Mouse (Mus musculus): ENCODE measurements around the gene Klhl25. TPM values are rescaled to one million over a fixed set of nuclear protein-coding genes. Genes with fewer than 3 reads are reported as not detected.

Klhl25 gene
- polyA plus RNA-seq (2016; fragmentation: Nextera tagmentation; extraction: Ambion mirVana) = 23.5 and 26.5 TPM in 2 replicates

- peak within 1 kb of the TSS; percentile 88 for H3K4me3 ChIP-seq
- WGBS = under 1% methylated on average over 60 of the region's 60 CpGs
Observed at GRCm38 (mm10) chr7:75848115-75848775, at the start of gene Klhl25. Klhl25 (plus strand) TSS chr7:75848310.

GRCm38 (mm10) chr7:75800530-75800929 lies 47.6 kb upstream of the Klhl25 start:
- no peak for DNase-seq (ENCODE audit: low spot score)
- Histone ChIP-seq H3K27ac (no peak overlapping the region), H3K36me3 (no peaks in the 10 kb centered on the region), H3K4me1 (peaks cover 10% of the 10 kb centered on the region), H3K4me3 (no peak overlapping the region), H3K27me3 (ENCODE audit: low read depth, poor library complexity, severe bottlenecking) (no peaks in the 10 kb centered on the region), H3K9me3 (replicated peaks) (no peaks in the 10 kb centered on the region)
- 77% methylated on average over 4 of the region's 4 CpGs for WGBS

More at GRCm38 (mm10) chr7:75848115-75848775, at the start of gene Klhl25:
- Histone ChIP-seq H3K27me3 (ENCODE audit: low read depth, poor library complexity, severe bottlenecking) (no peaks in the 10 kb centered on the region), H3K4me1 (peaks cover 25% of the 10 kb centered on the region), H3K36me3 (peaks cover 23% of the 10 kb centered on the region), H3K9me3 (replicated peaks) (no peaks in the 10 kb centered on the region), H3K27ac (peak within 1 kb of the TSS; percentile 95)
- DNase-seq (ENCODE audit: low spot score) = peak; percentile 94

- no peaks in the 10 kb centered on the region for H3K36me3 ChIP-seq
- no peak for DNase-seq (ENCODE audit: low spot score)
- 97% methylated on average over 3 of the region's 3 CpGs for WGBS
- H3K27ac ChIP-seq = no peak overlapping the region
- no peak overlapping the region for H3K4me3 ChIP-seq
- H3K27me3 ChIP-seq (ENCODE audit: low read depth, poor library complexity, severe bottlenecking) = no peaks in the 10 kb centered on the region
- H3K4me1 ChIP-seq = peaks cover 8% of the 10 kb centered on the region
- no peaks in the 10 kb centered on the region for H3K9me3 ChIP-seq (replicated peaks)
Observed at GRCm38 (mm10) chr7:75801022-75801421, 47.1 kb upstream of the Klhl25 start.

- no peaks in the 10 kb centered on the region for H3K9me3 ChIP-seq (replicated peaks)
- H3K27ac ChIP-seq = no peak overlapping the region
- 92% methylated on average over 5 of the region's 5 CpGs for WGBS
- peaks cover 5% of the 10 kb centered on the region for H3K4me1 ChIP-seq
- H3K27me3 ChIP-seq (ENCODE audit: low read depth, poor library complexity, severe bottlenecking) = no peaks in the 10 kb centered on the region
- no peak overlapping the region for H3K4me3 ChIP-seq
- no peaks in the 10 kb centered on the region for H3K36me3 ChIP-seq
- no peak for DNase-seq (ENCODE audit: low spot score)
Observed at GRCm38 (mm10) chr7:75801621-75802358, 46.3 kb upstream of the Klhl25 start.

- Histone ChIP-seq H3K36me3 (no peaks in the 10 kb centered on the region), H3K4me1 (peaks cover 11% of the 10 kb centered on the region), H3K9me3 (replicated peaks) (no peaks in the 10 kb centered on the region), H3K27me3 (ENCODE audit: low read depth, poor library complexity, severe bottlenecking) (no peaks in the 10 kb centered on the region), H3K4me3 (no peak overlapping the region), H3K27ac (no peak overlapping the region)
- WGBS = 74% methylated on average over 3 of the region's 3 CpGs
- no peak for DNase-seq (ENCODE audit: low spot score)
Observed at GRCm38 (mm10) chr7:75802887-75803286, 45.2 kb upstream of the Klhl25 start.

GRCm38 (mm10) chr7:75806161-75806560 lies 41.9 kb upstream of the Klhl25 start:
- WGBS = 62% methylated on average over 4 of the region's 4 CpGs
- no peak overlapping the region for H3K4me3 ChIP-seq
- no peak overlapping the region for H3K27ac ChIP-seq
- H3K9me3 ChIP-seq (replicated peaks) = no peaks in the 10 kb centered on the region
- no peak for DNase-seq (ENCODE audit: low spot score)
- no peaks in the 10 kb centered on the region for H3K27me3 ChIP-seq (ENCODE audit: low read depth, poor library complexity, severe bottlenecking)
- no peaks in the 10 kb centered on the region for H3K36me3 ChIP-seq
- H3K4me1 ChIP-seq = peaks cover 13% of the 10 kb centered on the region

GRCm38 (mm10) chr7:75806711-75807110 lies 41.4 kb upstream of the Klhl25 start:
- H3K4me1 ChIP-seq = peaks cover 13% of the 10 kb centered on the region
- H3K4me3 ChIP-seq = no peak overlapping the region
- DNase-seq (ENCODE audit: low spot score) = no peak
- H3K36me3 ChIP-seq = no peaks in the 10 kb centered on the region
- no peak overlapping the region for H3K27ac ChIP-seq
- no peaks in the 10 kb centered on the region for H3K9me3 ChIP-seq (replicated peaks)
- 45% methylated on average over 4 of the region's 4 CpGs for WGBS
- H3K27me3 ChIP-seq (ENCODE audit: low read depth, poor library complexity, severe bottlenecking) = no peaks in the 10 kb centered on the region

- no peaks in the 10 kb centered on the region for H3K36me3 ChIP-seq
- H3K4me1 ChIP-seq = peaks cover 13% of the 10 kb centered on the region
- H3K27ac ChIP-seq = no peak overlapping the region
- no peaks in the 10 kb centered on the region for H3K27me3 ChIP-seq (ENCODE audit: low read depth, poor library complexity, severe bottlenecking)
- no peaks in the 10 kb centered on the region for H3K9me3 ChIP-seq (replicated peaks)
- peak; percentile 38 for DNase-seq (ENCODE audit: low spot score)
- 74% methylated on average over 17 of the region's 17 CpGs for WGBS
- no peak overlapping the region for H3K4me3 ChIP-seq
Observed at GRCm38 (mm10) chr7:75807460-75808304, 40.4 kb upstream of the Klhl25 start.

- H3K27ac ChIP-seq = no peak overlapping the region
- H3K4me3 ChIP-seq = no peak overlapping the region
- H3K4me1 ChIP-seq = no peaks in the 10 kb centered on the region
- H3K27me3 ChIP-seq (ENCODE audit: low read depth, poor library complexity, severe bottlenecking) = no peaks in the 10 kb centered on the region
- H3K9me3 ChIP-seq (replicated peaks) = no peaks in the 10 kb centered on the region
- no peaks in the 10 kb centered on the region for H3K36me3 ChIP-seq
- 90% methylated on average over 7 of the region's 7 CpGs for WGBS
- DNase-seq (ENCODE audit: low spot score) = no peak
Observed at GRCm38 (mm10) chr7:75820687-75821086, 27.4 kb upstream of the Klhl25 start.

GRCm38 (mm10) chr7:75822087-75822668 lies 25.9 kb upstream of the Klhl25 start:
- Histone ChIP-seq H3K9me3 (replicated peaks) (no peaks in the 10 kb centered on the region), H3K27me3 (ENCODE audit: low read depth, poor library complexity, severe bottlenecking) (no peaks in the 10 kb centered on the region), H3K4me1 (0 out of 2 replicates have a peak, but pooled peaks cover 3% of the 10 kb centered on the region), H3K4me3 (no peak overlapping the region), H3K36me3 (no peaks in the 10 kb centered on the region), H3K27ac (no peak overlapping the region)
- no peak for DNase-seq (ENCODE audit: low spot score)
- WGBS = 87% methylated on average over 8 of the region's 8 CpGs

GRCm38 (mm10) chr7:75823071-75823470 lies 25.0 kb upstream of the Klhl25 start:
- no peak for DNase-seq (ENCODE audit: low spot score)
- H3K4me3 ChIP-seq = no peak overlapping the region
- WGBS = 86% methylated on average over 2 of the region's 2 CpGs
- H3K9me3 ChIP-seq (replicated peaks) = no peaks in the 10 kb centered on the region
- H3K27me3 ChIP-seq (ENCODE audit: low read depth, poor library complexity, severe bottlenecking) = no peaks in the 10 kb centered on the region
- 0 out of 2 replicates have a peak, but pooled peaks cover 3% of the 10 kb centered on the region for H3K4me1 ChIP-seq
- no peak overlapping the region for H3K27ac ChIP-seq
- no peaks in the 10 kb centered on the region for H3K36me3 ChIP-seq

- WGBS = 63% methylated on average over 3 of the region's 4 CpGs
Observed at GRCm38 (mm10) chr7:75826360-75827103, 21.6 kb upstream of the Klhl25 start.

More at GRCm38 (mm10) chr7:75826360-75827103, 21.6 kb upstream of the Klhl25 start:
- DNase-seq (ENCODE audit: low spot score) = no peak
- Histone ChIP-seq H3K4me1 (0 out of 2 replicates have a peak, but pooled peaks cover 3% of the 10 kb centered on the region), H3K9me3 (replicated peaks) (no peaks in the 10 kb centered on the region), H3K27ac (no peak overlapping the region), H3K4me3 (no peak overlapping the region), H3K36me3 (no peaks in the 10 kb centered on the region), H3K27me3 (ENCODE audit: low read depth, poor library complexity, severe bottlenecking) (no peaks in the 10 kb centered on the region)

Measured in limb, embryonic 10.5 days (tissue).